15 mouse cellular contexts compared by ENCODE assay signal in the genomic region with DNA sequence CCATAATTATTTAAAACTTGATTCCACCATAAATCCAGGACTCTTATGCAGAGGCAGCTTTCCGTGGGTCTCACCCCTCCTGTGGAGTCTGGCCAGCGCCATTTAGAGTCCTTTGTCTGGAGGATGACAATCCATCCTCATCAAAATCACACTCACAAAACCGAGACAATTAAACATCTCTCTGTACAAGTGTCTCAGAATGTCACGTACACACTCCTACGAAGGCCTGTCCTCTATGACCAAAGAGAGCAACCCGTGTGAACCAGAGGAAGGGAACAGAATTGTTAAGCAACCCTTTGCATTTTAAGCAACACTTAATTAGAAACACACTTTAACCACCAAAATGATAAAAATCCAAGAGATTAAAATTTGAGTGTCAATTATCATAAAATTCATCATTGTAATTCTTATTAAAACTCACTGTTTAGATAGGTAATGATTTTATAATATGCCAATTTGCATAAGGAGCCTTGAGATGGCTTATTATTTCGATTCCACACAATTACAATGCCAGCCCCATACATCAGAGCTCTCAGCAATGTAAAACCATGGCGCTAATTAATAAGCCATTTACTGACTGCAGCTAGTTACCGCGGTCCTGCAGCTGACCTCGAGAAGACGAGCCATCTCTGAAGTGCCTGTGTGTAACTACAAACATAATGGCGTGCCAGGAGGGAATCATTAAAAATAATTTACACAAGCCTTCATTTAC.
DNase-seq lines count a peak whose midpoint lies in the region; ATAC-seq lines count a peak whose summit lies in the region.
"Had no signal": no experiment of that assay in that cellular context is flagged by ENCODE, and none has a peak within 500 bp of the region (broad histone marks: within the 10 kb centered on the region; RNA-seq: fewer than 3 reads in every experiment).

No protein-coding gene starts in this region.

- no peak overlapping the region for H3K4me2 ChIP-seq in forebrain, embryonic 15.5 days (replicated peaks)
- H3K4me2 ChIP-seq in limb, embryonic 11.5 days (ENCODE audit: low read depth, severe bottlenecking) = no peak overlapping the region
- H3K4me2 ChIP-seq in limb, embryonic 12.5 days = peak overlapping the region; percentile 37
- H3K4me2 ChIP-seq in neural tube, embryonic 15.5 days = peak overlapping the region; percentile 31
- H3K4me2 ChIP-seq: liver, embryonic 15.5 days had no signal

- peaks cover 54% of the 10 kb centered on the region for H3K4me1 ChIP-seq in forebrain, embryonic 10.5 days
- peaks cover 16% of the 10 kb centered on the region for H3K4me1 ChIP-seq in forebrain, embryonic 15.5 days
- H3K4me1 ChIP-seq in limb, embryonic 11.5 days (ENCODE audit: control insufficient read depth, insufficient read depth, low read length) = peaks cover 10% of the 10 kb centered on the region
- H3K4me1 ChIP-seq in limb, embryonic 10.5 days = peaks cover 44% of the 10 kb centered on the region
- peaks cover 24% of the 10 kb centered on the region for H3K4me1 ChIP-seq in limb, embryonic 12.5 days (replicated peaks)
- H3K4me1 ChIP-seq in neural tube, embryonic 15.5 days = peaks cover 21% of the 10 kb centered on the region
- H3K4me1 ChIP-seq: liver, embryonic 15.5 days had no signal

- ATAC-seq in forebrain, embryonic 15.5 days (replicated peaks) = no peak
- 0 out of 2 replicates have a peak, but pooled peaks have one; percentile 52 for ATAC-seq in limb, embryonic 11.5 days (ENCODE audit: insufficient number of reproducible peaks, low FRiP score, low TSS enrichment, low read depth)
- no peak for ATAC-seq in limb, embryonic 12.5 days (ENCODE audit: insufficient number of reproducible peaks, insufficient read depth, low FRiP score, low TSS enrichment, low read depth)
- 0 out of 2 replicates have a peak, but pooled peaks have one; percentile 10 for ATAC-seq in neural tube, embryonic 15.5 days (ENCODE audit: low FRiP score)
- no peak for ATAC-seq in erythroblast, adult 5-6 weeks (replicated peaks; ENCODE audit: low FRiP score, poor library complexity, severe bottlenecking)
- no peak for ATAC-seq in megakaryocyte, adult 5-6 weeks (ENCODE audit: poor library complexity, severe bottlenecking)
- ATAC-seq: intestine, postnatal 0 days had no signal

- no peak for DNase-seq in forebrain, embryonic 10.5 days (ENCODE audit: extremely low spot score, low spot score)
- no peak for DNase-seq in limb, embryonic 11.5 days (ENCODE audit: low spot score)
- no peak for DNase-seq in limb, embryonic 10.5 days (ENCODE audit: low spot score)
- DNase-seq: adrenal gland, adult 2 months; cerebellum, postnatal 14 days; heart, adult 18-20 months; right cerebral cortex, postnatal 14 days had no signal

- H3K4me3 ChIP-seq in forebrain, embryonic 10.5 days = peak overlapping the region; percentile 10; the same call in 1 of the 2 replicates
- H3K4me3 ChIP-seq in forebrain, embryonic 15.5 days = no peak overlapping the region
- no peak overlapping the region for H3K4me3 ChIP-seq in limb, embryonic 11.5 days (ENCODE audit: low read depth, low read length)
- H3K4me3 ChIP-seq in limb, embryonic 10.5 days = no peak overlapping the region
- H3K4me3 ChIP-seq in limb, embryonic 12.5 days (replicated peaks) = 0 out of 2 replicates have a peak overlapping the region, but pooled peaks have one; percentile 6
- H3K4me3 ChIP-seq in neural tube, embryonic 15.5 days (replicated peaks) = no peak overlapping the region
- H3K4me3 ChIP-seq: liver, embryonic 15.5 days had no signal

- no peaks in the 10 kb centered on the region for H3K36me3 ChIP-seq in forebrain, embryonic 10.5 days (replicated peaks)
- H3K36me3 ChIP-seq in forebrain, embryonic 15.5 days = no peaks in the 10 kb centered on the region
- no peaks in the 10 kb centered on the region for H3K36me3 ChIP-seq in limb, embryonic 11.5 days (ENCODE audit: control insufficient read depth, insufficient read depth, low read length)
- H3K36me3 ChIP-seq in limb, embryonic 10.5 days = no peaks in the 10 kb centered on the region
- no peaks in the 10 kb centered on the region for H3K36me3 ChIP-seq in limb, embryonic 12.5 days
- H3K36me3 ChIP-seq in neural tube, embryonic 15.5 days = no peaks in the 10 kb centered on the region
- H3K36me3 ChIP-seq: liver, embryonic 15.5 days had no signal

- H3K27me3 ChIP-seq in forebrain, embryonic 10.5 days (ENCODE audit: poor library complexity, severe bottlenecking) = peaks cover 93% of the 10 kb centered on the region
- peaks cover 65% of the 10 kb centered on the region for H3K27me3 ChIP-seq in forebrain, embryonic 15.5 days
- H3K27me3 ChIP-seq in limb, embryonic 11.5 days (ENCODE audit: control insufficient read depth, insufficient read depth, low read length) = peaks cover 5% of the 10 kb centered on the region; the same call in 1 of the 2 replicates
- H3K27me3 ChIP-seq in limb, embryonic 10.5 days (ENCODE audit: low read depth, poor library complexity, severe bottlenecking) = peaks cover 42% of the 10 kb centered on the region
- H3K27me3 ChIP-seq in limb, embryonic 12.5 days = peaks cover 56% of the 10 kb centered on the region
- peaks cover 29% of the 10 kb centered on the region for H3K27me3 ChIP-seq in neural tube, embryonic 15.5 days (replicated peaks)
- H3K27me3 ChIP-seq: liver, embryonic 15.5 days had no signal

- WGBS in forebrain, embryonic 10.5 days = 40% methylated on average over 13 of the region's 13 CpGs
- WGBS in forebrain, embryonic 15.5 days = 7% methylated on average over 13 of the region's 13 CpGs
- 15% methylated on average over 13 of the region's 13 CpGs for WGBS in limb, embryonic 11.5 days
- WGBS in limb, embryonic 10.5 days = 23% methylated on average over 13 of the region's 13 CpGs
- WGBS in limb, embryonic 12.5 days = 16% methylated on average over 13 of the region's 13 CpGs
- WGBS in neural tube, embryonic 15.5 days = 7% methylated on average over 13 of the region's 13 CpGs

- no peaks in the 10 kb centered on the region for H3K9me3 ChIP-seq in forebrain, embryonic 10.5 days
- no peaks in the 10 kb centered on the region for H3K9me3 ChIP-seq in forebrain, embryonic 15.5 days
- no peaks in the 10 kb centered on the region for H3K9me3 ChIP-seq in limb, embryonic 11.5 days (ENCODE audit: control insufficient read depth, low read length)
- H3K9me3 ChIP-seq in limb, embryonic 10.5 days (replicated peaks) = no peaks in the 10 kb centered on the region
- H3K9me3 ChIP-seq in limb, embryonic 12.5 days = no peaks in the 10 kb centered on the region
- H3K9me3 ChIP-seq in neural tube, embryonic 15.5 days (replicated peaks) = no peaks in the 10 kb centered on the region
- H3K9me3 ChIP-seq: liver, embryonic 15.5 days had no signal

- 0 out of 2 replicates have a peak overlapping the region, but pooled peaks have one; percentile 70 for H3K27ac ChIP-seq in forebrain, embryonic 10.5 days
- no peak overlapping the region for H3K27ac ChIP-seq in forebrain, embryonic 15.5 days (replicated peaks)
- no peak overlapping the region for H3K27ac ChIP-seq in limb, embryonic 11.5 days (replicated peaks; ENCODE audit: low read depth, low read length)
- no peak overlapping the region for H3K27ac ChIP-seq in limb, embryonic 10.5 days
- H3K27ac ChIP-seq in limb, embryonic 12.5 days = no peak overlapping the region
- H3K27ac ChIP-seq in neural tube, embryonic 15.5 days (replicated peaks) = no peak overlapping the region
- H3K27ac ChIP-seq: liver, embryonic 15.5 days; macrophage had no signal

- no peak overlapping the region for H3K9ac ChIP-seq in forebrain, embryonic 15.5 days (replicated peaks)
- no peak overlapping the region for H3K9ac ChIP-seq in limb, embryonic 11.5 days (ENCODE audit: low read length)
- H3K9ac ChIP-seq in limb, embryonic 12.5 days (replicated peaks) = no peak overlapping the region
- H3K9ac ChIP-seq in neural tube, embryonic 15.5 days (replicated peaks) = no peak overlapping the region
- H3K9ac ChIP-seq: liver, embryonic 15.5 days had no signal

Comparison
In these comparisons a context has a peak if more than half of its experiments do, and no peak if none do; other contexts are left out.
1. H3K4me3 ChIP-seq: peak in forebrain, embryonic 10.5 days (single experiment) and limb, embryonic 12.5 days (single experiment); none in forebrain, embryonic 15.5 days (single experiment), limb, embryonic 11.5 days (single experiment), limb, embryonic 10.5 days (single experiment) and neural tube, embryonic 15.5 days (single experiment).
2. ATAC-seq: peak in limb, embryonic 11.5 days (single experiment) and neural tube, embryonic 15.5 days (single experiment); none in forebrain, embryonic 15.5 days (single experiment), limb, embryonic 12.5 days (single experiment), erythroblast, adult 5-6 weeks (single experiment) and megakaryocyte, adult 5-6 weeks (single experiment).
3. H3K4me2 ChIP-seq: peak in limb, embryonic 12.5 days (single experiment) and neural tube, embryonic 15.5 days (single experiment); none in forebrain, embryonic 15.5 days (single experiment) and limb, embryonic 11.5 days (single experiment).